8 mouse cellular contexts compared by ENCODE assay signal in the genomic region with DNA sequence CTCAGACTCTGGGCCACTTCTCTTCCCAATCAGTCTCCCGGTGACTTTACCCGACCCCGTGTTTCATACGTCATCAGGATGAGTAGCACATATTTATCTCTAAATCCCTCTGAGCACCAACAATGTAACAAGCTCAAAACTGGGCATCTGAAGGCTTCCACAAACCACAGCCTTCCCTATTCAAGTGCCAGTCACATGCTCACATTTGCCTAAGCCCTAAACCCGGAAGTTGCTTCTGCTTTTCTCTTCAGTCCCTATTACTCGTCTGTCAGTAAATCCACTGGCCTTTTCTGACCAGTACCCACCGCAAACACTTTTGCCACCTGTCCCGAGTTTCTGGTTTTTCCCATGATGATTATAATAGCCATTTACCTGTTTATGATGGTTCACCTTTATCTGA. TPM values are rescaled to one million over a fixed set of nuclear protein-coding genes. Genes with fewer than 3 reads are reported as not detected.
DNase-seq lines count a peak whose midpoint lies in the region; ATAC-seq and TF ChIP-seq lines count a peak whose summit lies in the region.
"Had no signal": no experiment of that assay in that cellular context is flagged by ENCODE, and none has a peak within 500 bp of the region (broad histone marks: within the 10 kb centered on the region; RNA-seq: fewer than 3 reads in every experiment).

No protein-coding gene starts in this region.

- H3K4me3 ChIP-seq in kidney, embryonic 15.5 days (replicated peaks), result no peak overlapping the region
- peak overlapping the region; percentile 92 for H3K4me3 ChIP-seq in E14TG2a.4 (replicated peaks; ENCODE audit: low read length)
- H3K4me3 ChIP-seq in brown adipose tissue, adult 24 weeks (ENCODE audit: insufficient read depth, low read depth, low read length), result no peak overlapping the region
- H3K4me3 ChIP-seq in liver, postnatal 0 days (ENCODE audit: low read depth, low read length), result no peak overlapping the region

- TF ChIP-seq EP300 in liver, postnatal 0 days (IDR thresholded peaks at IDR 0.05; ENCODE audit: low read depth), result no peak

- H3K27ac ChIP-seq in kidney, embryonic 15.5 days, result peak overlapping the region; percentile 70; the same call in 1 of the 2 replicates
- peak overlapping the region; percentile 27 for H3K27ac ChIP-seq in brown adipose tissue, adult 24 weeks (replicated peaks; ENCODE audit: low read depth, low read length)
- H3K27ac ChIP-seq in liver, postnatal 0 days (ENCODE audit: low read depth), result peak overlapping the region; percentile 90

- ATAC-seq in kidney, embryonic 15.5 days (replicated peaks; ENCODE audit: low FRiP score), result no peak
- ATAC-seq in liver, postnatal 0 days, result no peak
- no peak for ATAC-seq in inflammation-experienced regulatory T-cells, adult 6 months

- no peak for TF ChIP-seq CTCF in E14TG2a.4 (conservative IDR thresholded peaks at IDR 0.05; ENCODE audit: low read length)
- TF ChIP-seq CTCF in liver, postnatal 0 days (IDR thresholded peaks at IDR 0.05; ENCODE audit: low read depth), result no peak

- no peaks in the 10 kb centered on the region for H3K9me3 ChIP-seq in kidney, embryonic 15.5 days (replicated peaks)
- no peaks in the 10 kb centered on the region for H3K9me3 ChIP-seq in E14TG2a.4 (ENCODE audit: low read length)
- H3K9me3 ChIP-seq in liver, postnatal 0 days (ENCODE audit: low read length), result no peaks in the 10 kb centered on the region

- peaks cover 40% of the 10 kb centered on the region for H3K4me1 ChIP-seq in kidney, embryonic 15.5 days
- peaks cover 49% of the 10 kb centered on the region for H3K4me1 ChIP-seq in E14TG2a.4 (replicated peaks; ENCODE audit: low read depth, low read length)
- H3K4me1 ChIP-seq in brown adipose tissue, adult 24 weeks (ENCODE audit: control insufficient read depth, insufficient read depth, insufficient read length, low read length), result no peaks in the 10 kb centered on the region
- H3K4me1 ChIP-seq in liver, postnatal 0 days (ENCODE audit: insufficient read depth), result peaks cover 27% of the 10 kb centered on the region

- H3K4me2 ChIP-seq in kidney, embryonic 15.5 days, result 0 out of 2 replicates have a peak overlapping the region, but pooled peaks have one; percentile 77
- H3K4me2 ChIP-seq in liver, postnatal 0 days (ENCODE audit: low read depth, low read length), result peak overlapping the region; percentile 90; the same call in 1 of the 2 replicates

- 90% methylated on average over 8 of the region's 8 CpGs for WGBS in kidney, embryonic 15.5 days
- WGBS in liver, postnatal 0 days (ENCODE audit: insufficient replicate concordance), result 67% methylated on average over 8 of the region's 8 CpGs

- no peak for DNase-seq in kidney, adult 9 months
- DNase-seq in liver, postnatal 0 days, result no peak
- no peak for DNase-seq in urinary bladder, postnatal 25 days (ENCODE audit: low spot score)

- no peak overlapping the region; the same call in 1 of the 2 replicates for H3K9ac ChIP-seq in kidney, embryonic 15.5 days
- peak overlapping the region; percentile 76 for H3K9ac ChIP-seq in liver, postnatal 0 days (replicated peaks)

- H3K27me3 ChIP-seq in kidney, embryonic 15.5 days, result no peaks in the 10 kb centered on the region
- H3K27me3 ChIP-seq in E14TG2a.4 (ENCODE audit: insufficient read depth, low read length), result no peaks in the 10 kb centered on the region
- no peaks in the 10 kb centered on the region for H3K27me3 ChIP-seq in liver, postnatal 0 days (ENCODE audit: insufficient read depth, low read length)

- H3K36me3 ChIP-seq in kidney, embryonic 15.5 days, result peaks cover 37% of the 10 kb centered on the region
- H3K36me3 ChIP-seq in E14TG2a.4 (ENCODE audit: insufficient read depth, low read length), result peaks cover 59% of the 10 kb centered on the region
- peaks cover 17% of the 10 kb centered on the region for H3K36me3 ChIP-seq in liver, postnatal 0 days (replicated peaks; ENCODE audit: insufficient read depth, low read length)

RNA-seq across cellular contexts. Expression of a gene that starts 1.8 kb away (rescaled TPM):
- polyA plus RNA-seq in kidney, embryonic 15.5 days (2015; fragmentation: Nextera tagmentation; extraction: Ambion mirVana), result 56.9 and 59.8 TPM in 2 replicates
- 116 and 132 TPM in 2 replicates for polyA plus RNA-seq in brown adipose tissue, adult 24 weeks (2012; ENCODE audit: insufficient read depth, insufficient read length, missing spikeins)
- polyA plus RNA-seq in liver, postnatal 0 days (2015; fragmentation: Nextera tagmentation; extraction: Ambion mirVana), result 15.6 and 16.6 TPM in 2 replicates
- polyA plus RNA-seq in inflammation-experienced regulatory T-cells, adult 6 months (2017; shearing (Covaris generic)), result 10 to 100 TPM; 40.1 to 45.0 (median 42.4) TPM

RNA-seq across cellular contexts. Expression of a gene that starts 1.9 kb away (rescaled TPM):
- 23.3 and 26.1 TPM in 2 replicates for polyA plus RNA-seq in kidney, embryonic 15.5 days (2015; fragmentation: Nextera tagmentation; extraction: Ambion mirVana)
- polyA plus RNA-seq in brown adipose tissue, adult 24 weeks (2012; ENCODE audit: insufficient read depth, insufficient read length, missing spikeins), result 14.7 and 18.2 TPM in 2 replicates
- 12.3 and 13.6 TPM in 2 replicates for polyA plus RNA-seq in liver, postnatal 0 days (2015; fragmentation: Nextera tagmentation; extraction: Ambion mirVana)
- polyA plus RNA-seq in inflammation-experienced regulatory T-cells, adult 6 months (2017; shearing (Covaris generic)), result 10 to 100 TPM; 34.1 to 38.4 (median 35.8) TPM

RNA-seq across cellular contexts. Expression of a gene that starts 42.5 kb away (rescaled TPM):
- 17.8 and 17.9 TPM in 2 replicates for polyA plus RNA-seq in kidney, embryonic 15.5 days (2015; fragmentation: Nextera tagmentation; extraction: Ambion mirVana)
- 3.6 and 5.0 TPM in 2 replicates for polyA plus RNA-seq in brown adipose tissue, adult 24 weeks (2012; ENCODE audit: insufficient read depth, insufficient read length, missing spikeins)
- polyA plus RNA-seq in liver, postnatal 0 days (2015; fragmentation: Nextera tagmentation; extraction: Ambion mirVana), result 3.1 TPM in 2 replicates
- 10 to 100 TPM in 2 of 3 experiments, 1 to 10 TPM in 1; 9.1 to 11.5 (median 11.1) TPM for polyA plus RNA-seq in inflammation-experienced regulatory T-cells, adult 6 months (2017; shearing (Covaris generic))

RNA-seq across cellular contexts. Expression of a gene that starts 51.9 kb away (rescaled TPM):
- polyA plus RNA-seq in kidney, embryonic 15.5 days (2015; fragmentation: Nextera tagmentation; extraction: Ambion mirVana), result 1.5 and 1.8 TPM in 2 replicates
- polyA plus RNA-seq in brown adipose tissue, adult 24 weeks (2012; ENCODE audit: insufficient read depth, insufficient read length, missing spikeins), result 0.75 and 2.2 TPM in 2 replicates
- polyA plus RNA-seq in liver, postnatal 0 days (2015; fragmentation: Nextera tagmentation; extraction: Ambion mirVana), result not detected in 2 replicates
- polyA plus RNA-seq in inflammation-experienced regulatory T-cells, adult 6 months (2017; shearing (Covaris generic)), result not detected
- polyA plus RNA-seq: intestine, embryonic 14.5 days had no signal

Comparison
In these comparisons a context has a peak if more than half of its experiments do, and no peak if none do; other contexts are left out.
1. H3K27ac ChIP-seq: peak in every context shown above with its lines; median percentile 90 in liver, postnatal 0 days; 70 in kidney, embryonic 15.5 days; 27 in brown adipose tissue, adult 24 weeks.